ENCODE assay signal across 17 mouse cellular contexts in genomic region chr19:37468841-37469566, GRCm38 (mm10). TPM values are rescaled to one million over a fixed set of nuclear protein-coding genes. Genes with fewer than 3 reads are reported as not detected.
DNase-seq lines count a peak whose midpoint lies in the region; TF ChIP-seq lines count a peak whose summit lies in the region.
"Had no signal": no experiment of that assay in that cellular context is flagged by ENCODE, and none has a peak within 500 bp of the region (broad histone marks: within the 10 kb centered on the region; RNA-seq: fewer than 3 reads in every experiment).

No protein-coding gene starts in this region.

- no peak overlapping the region for H3K27ac ChIP-seq in thymus, adult 2 months (ENCODE audit: control insufficient read depth, insufficient read depth, low read length)
- H3K27ac ChIP-seq: embryonic facial prominence, embryonic 13.5 days; forebrain, embryonic 12.5 days; hindbrain, embryonic 15.5 days had no signal

- H3K4me3 ChIP-seq in thymus, adult 2 months (ENCODE audit: control insufficient read depth, insufficient read depth, low read length): no peak overlapping the region
- H3K4me3 ChIP-seq: embryonic facial prominence, embryonic 13.5 days; forebrain, embryonic 12.5 days; heart, embryonic 12.5 days; hindbrain, embryonic 15.5 days had no signal

- TF ChIP-seq POLR2A in thymus, adult 2 months (IDR thresholded peaks at IDR 0.05; ENCODE audit: control insufficient read depth, extremely low read depth, insufficient read depth, low read length, poor library complexity): no peak

- TF ChIP-seq CTCF in thymus, adult 2 months (IDR thresholded peaks at IDR 0.05; ENCODE audit: borderline replicate concordance, control insufficient read depth, extremely low read depth, insufficient read depth, low read length, poor library complexity): no peak

- peak; percentile 45 for DNase-seq in adrenal gland, postnatal 14 days
- DNase-seq in adrenal gland, adult 18-20 months (ENCODE audit: low spot score in 2 of 2): no peak
- DNase-seq in thymus, postnatal 4 days: peak; percentile 14
- DNase-seq in thymus, adult 2 months: no peak
- DNase-seq in R1 (ENCODE audit: low read depth, low spot score): peak; percentile 66
- DNase-seq in heart, postnatal 25 days (ENCODE audit: low spot score): no peak
- no peak for DNase-seq in left cerebral cortex, postnatal 14 days (ENCODE audit: low spot score in 2 of 2)
- DNase-seq: cerebellum, adult 11-12 months; cerebellum, adult 9-10 months; cerebellum, postnatal 25 days; gastrocnemius, postnatal 10 days; heart, postnatal 36 days; kidney, adult 8-10 months had no signal

- no peaks in the 10 kb centered on the region for H3K36me3 ChIP-seq in thymus, adult 2 months (ENCODE audit: control insufficient read depth, insufficient read depth, low read length)
- H3K36me3 ChIP-seq: embryonic facial prominence, embryonic 13.5 days; forebrain, embryonic 12.5 days; heart, embryonic 12.5 days; hindbrain, embryonic 15.5 days had no signal

- intact Hi-C loops in heart, postnatal 25 days (cut with DNase I): no loop called here
- intact Hi-C loops in left cerebral cortex, postnatal 14 days (cut with DNase I): no loop called here

- peaks cover 3% of the 10 kb centered on the region for H3K4me1 ChIP-seq in thymus, adult 2 months (replicated peaks; ENCODE audit: control insufficient read depth, insufficient read depth, low read length)
- H3K4me1 ChIP-seq: embryonic facial prominence, embryonic 13.5 days; forebrain, embryonic 12.5 days; heart, embryonic 12.5 days; hindbrain, embryonic 15.5 days had no signal

- 70% methylated on average over 6 of the region's 6 CpGs for WGBS in thymus, adult 2 months

- no peaks in the 10 kb centered on the region for H3K27me3 ChIP-seq in thymus, adult 2 months (ENCODE audit: control insufficient read depth, insufficient read depth, low read length)
- H3K27me3 ChIP-seq: embryonic facial prominence, embryonic 13.5 days; forebrain, embryonic 12.5 days; hindbrain, embryonic 15.5 days had no signal

RNA-seq across cellular contexts. Expression of gene Hhex, which starts 34.4 kb away (rescaled TPM):
- total RNA-seq in adrenal gland, postnatal 14 days (2021): 28.5 and 33.8 TPM in 2 replicates
- total RNA-seq in adrenal gland, adult 18-20 months (2021): 10 to 100 TPM; 36.9 to 43.4 TPM
- polyA plus RNA-seq in thymus, adult 2 months (2012; rRNA removed): 5.1 and 8.3 TPM in 2 replicates
- total RNA-seq in heart, postnatal 25 days (2021): 1 to 10 TPM; 3.8 to 4.8 TPM
- 1 to 10 TPM; 2.2 to 3.4 TPM for total RNA-seq in left cerebral cortex, postnatal 14 days (2021)

Comparison
In these comparisons a context has a peak if more than half of its experiments do, and no peak if none do; other contexts are left out.
1. DNase-seq: peak in adrenal gland, postnatal 14 days (single experiment), thymus, postnatal 4 days (single experiment) and R1 (single experiment); none in adrenal gland, adult 18-20 months (0 of 2), thymus, adult 2 months (single experiment), heart, postnatal 25 days (single experiment) and left cerebral cortex, postnatal 14 days (0 of 2).